Mouse (Mus musculus) liver, adult 2 months (tissue): ENCODE measurements at regions not wholly inside any gene's neighbourhood (a gene's known extent, or its start where the extent isn't known, plus 50 kb on each side); places are given as distances from the start of the nearest gene placed in this dataset.

Experiments used
- DNase-seq: peaks from one replicate; pipeline ENCODE4 v3.0.0-alpha.2; 2011; ENCODE audit warnings: low read depth, low spot score; ENCODE audit errors: extremely low read depth
- H3K27ac ChIP-seq: fragments of 200-500 bp; replicated peaks from 2 replicates; pipeline ENCODE4 v1.5.1; 2012; ENCODE audit warnings: low read depth, mild to moderate bottlenecking, control low read depth, inconsistent platforms, low read length; ENCODE audit not compliant: insufficient read depth
- H3K27me3 ChIP-seq: fragments of 200-500 bp; 2 replicates; pipeline ENCODE4 v1.6.1; 2012; ENCODE audit warnings: mild to moderate bottlenecking, moderate library complexity, low read length, inconsistent platforms; ENCODE audit not compliant: control insufficient read depth, insufficient read depth
- H3K36me3 ChIP-seq: fragments of 200-500 bp; 2 replicates; pipeline ENCODE4 v1.6.1; 2012; ENCODE audit warnings: low read length, inconsistent platforms; ENCODE audit not compliant: control insufficient read depth, insufficient read depth
- H3K4me1 ChIP-seq: fragments of 200-500 bp; 2 replicates; pipeline ENCODE4 v1.6.1; 2011; ENCODE audit warnings: low read length; ENCODE audit not compliant: control insufficient read depth, insufficient read depth
- H3K4me3 ChIP-seq: fragments of 200-500 bp; 2 replicates; pipeline ENCODE4 v1.5.1; 2011; ENCODE audit warnings: low read depth, mild to moderate bottlenecking, control low read depth, low read length, moderate library complexity; ENCODE audit not compliant: insufficient read depth
- H3K79me2 ChIP-seq: fragments of 200-500 bp; 2 replicates; pipeline ENCODE4 v1.6.1; 2012; ENCODE audit warnings: inconsistent platforms, mild to moderate bottlenecking, low read length, moderate library complexity; ENCODE audit not compliant: control insufficient read depth, insufficient read depth
- H3K9ac ChIP-seq: fragments of 200-500 bp; 2 replicates; pipeline ENCODE4 v1.6.1; 2012; ENCODE audit warnings: low read depth, mild to moderate bottlenecking, control low read depth, inconsistent platforms, low read length
- CTCF ChIP-seq: fragments of 200-500 bp; IDR thresholded peaks from 2 replicates; pipeline ENCODE4 v1.5.1; 2011; ENCODE audit warnings: low read depth, low read length, control low read depth
- POLR2A ChIP-seq: fragments of 200-500 bp; IDR thresholded peaks from 2 replicates; pipeline ENCODE4 v1.6.1; 2011; ENCODE audit warnings: low read length, control low read depth; ENCODE audit not compliant: insufficient read depth; ENCODE audit errors: extremely low read depth
- WGBS: fragments of 180-500 bp; shearing (Covaris S2); methylation state at CpG from one replicate; pipeline ENCODE4 v1.1.7; 2018; 5-methylcytosine and 5-hydroxymethylcytosine counted together

DNA sequence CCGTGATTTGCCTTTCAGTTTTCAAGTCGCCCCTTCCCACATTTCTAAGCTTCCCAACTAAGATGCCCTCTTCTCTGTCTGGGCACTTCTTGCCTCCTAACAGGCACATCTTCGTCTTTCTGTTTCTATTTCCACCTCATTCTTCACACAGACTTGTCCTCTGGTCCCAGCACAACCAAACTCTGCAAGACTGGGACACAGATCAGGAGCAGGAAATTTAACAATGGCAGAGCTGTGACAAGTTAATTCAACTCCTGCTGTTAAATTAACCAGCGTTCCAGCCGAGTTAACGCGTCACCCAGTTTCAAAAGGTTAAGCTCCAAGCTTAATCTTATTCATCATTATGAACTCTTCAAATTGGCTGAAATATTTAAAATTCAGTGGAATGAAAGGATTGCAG, 200.9 kb downstream of the Grb14 start:
- DNase-seq, result no peak
- Histone ChIP-seq H3K4me1 (no peaks in the 10 kb centered on the region), H3K27ac (no peak overlapping the region), H3K36me3 (no peaks in the 10 kb centered on the region), H3K27me3 (no peaks in the 10 kb centered on the region), H3K4me3 (no peak overlapping the region), H3K79me2 (no peaks in the 10 kb centered on the region), H3K9ac (no peak overlapping the region)
- 73% methylated on average over 7 of the region's 7 CpGs for WGBS
- TF ChIP-seq POLR2A, result no peak
- no peak for TF ChIP-seq CTCF

DNA sequence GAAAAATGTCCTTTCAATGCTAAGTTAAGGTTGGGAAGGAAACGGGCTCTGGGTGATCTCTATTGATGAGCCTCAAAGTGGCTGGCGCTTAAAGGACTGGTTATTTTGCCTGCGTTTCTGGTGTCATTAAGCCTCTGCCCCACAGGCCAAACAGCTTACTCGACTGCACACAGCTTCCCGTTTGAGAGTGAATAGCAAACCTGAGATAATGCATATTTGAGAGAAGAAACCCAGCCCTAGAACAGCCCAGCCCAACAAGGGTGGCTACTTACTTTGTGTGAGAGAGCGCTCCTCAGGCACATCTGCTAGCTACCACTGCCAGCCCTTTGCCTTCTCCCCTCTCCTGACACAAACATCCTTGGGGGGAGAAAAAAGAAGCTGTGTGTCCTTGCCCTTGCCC, 201.7 kb downstream of the Grb14 start:
- H3K4me1 ChIP-seq, result no peaks in the 10 kb centered on the region
- TF ChIP-seq POLR2A (no peak), CTCF (no peak)
- WGBS, result 61% methylated on average over 6 of the region's 6 CpGs

DNA sequence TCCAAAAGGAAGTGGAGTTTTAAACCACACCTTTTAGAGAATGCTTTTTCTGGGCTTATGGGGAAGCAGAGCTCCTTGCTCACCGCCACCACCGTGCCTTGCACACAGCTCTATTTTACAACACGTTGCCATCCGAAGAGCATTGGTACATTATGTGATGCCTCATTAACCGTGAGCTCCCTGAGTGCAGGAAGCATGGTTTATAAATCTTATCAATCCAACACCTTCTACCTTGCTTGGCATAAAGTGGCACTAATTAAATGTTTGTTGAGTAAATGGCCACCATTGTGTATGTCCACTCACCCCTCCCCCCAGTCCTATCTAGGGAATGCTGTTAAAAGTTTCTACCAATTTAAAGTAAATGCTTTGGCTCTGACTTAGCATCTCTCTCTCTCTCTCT, 206.6 kb downstream of the Grb14 start:
- Histone ChIP-seq H3K79me2 (no peaks in the 10 kb centered on the region), H3K4me1 (no peaks in the 10 kb centered on the region), H3K27me3 (no peaks in the 10 kb centered on the region), H3K9ac (no peak overlapping the region), H3K36me3 (no peaks in the 10 kb centered on the region), H3K4me3 (no peak overlapping the region), H3K27ac (no peak overlapping the region)
- WGBS, result 73% methylated on average over 5 of the region's 5 CpGs
- TF ChIP-seq POLR2A (no peak), CTCF (no peak)
- no peak for DNase-seq

More for the DNA sequence above, 201.7 kb downstream of the Grb14 start:
- H3K36me3 ChIP-seq, result no peaks in the 10 kb centered on the region
- no peaks in the 10 kb centered on the region for H3K79me2 ChIP-seq
- no peak overlapping the region for H3K4me3 ChIP-seq
- H3K27ac ChIP-seq, result no peak overlapping the region
- no peak overlapping the region for H3K9ac ChIP-seq
- H3K27me3 ChIP-seq, result no peaks in the 10 kb centered on the region
- DNase-seq, result no peak
